Comparison of ENCODE assay signal across 21 mouse cellular contexts in the genomic region with DNA sequence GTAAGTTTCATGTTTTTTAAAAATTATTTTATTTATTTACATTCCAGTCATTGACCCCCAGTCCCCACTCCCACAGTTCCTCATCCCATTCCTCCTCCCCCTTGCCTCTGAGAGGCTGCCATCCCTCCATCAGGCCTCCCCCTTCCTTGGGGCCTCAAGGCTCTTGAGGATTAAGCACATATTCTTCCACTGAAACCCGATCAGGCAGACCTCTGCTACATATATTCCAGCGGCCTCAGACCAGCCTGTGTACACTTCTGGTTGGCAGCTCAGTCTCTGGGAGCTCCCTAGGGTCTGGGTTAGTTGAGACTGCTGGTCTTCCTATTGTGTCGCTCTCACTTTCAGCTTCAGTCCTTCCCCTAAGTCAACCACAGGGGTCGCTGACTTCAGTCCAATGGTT. TPM values are rescaled to one million over a fixed set of nuclear protein-coding genes. Genes with fewer than 3 reads are reported as not detected.
DNase-seq lines count a peak whose midpoint lies in the region; ATAC-seq and TF ChIP-seq lines count a peak whose summit lies in the region.
"Had no signal": no experiment of that assay in that cellular context is flagged by ENCODE, and none has a peak within 500 bp of the region (broad histone marks: within the 10 kb centered on the region; RNA-seq: fewer than 3 reads in every experiment).

No protein-coding gene starts in this region.

- DNase-seq in kidney, adult 2 months: no peak
- DNase-seq in ES-CJ7 (ENCODE audit: low read depth, low spot score): peak; percentile 15
- DNase-seq in embryo, embryonic 9.5 days (ENCODE audit: extremely low spot score): peak; percentile 12
- DNase-seq in limb, embryonic 14.5 days (ENCODE audit: low spot score): peak; percentile 9
- DNase-seq in midbrain, embryonic 14.5 days: no peak
- DNase-seq in gastrocnemius, postnatal 10 days: no peak
- DNase-seq: adrenal gland, postnatal 25 days; cerebellum, adult 2 months; kidney, adult 18-20 months; liver, postnatal 0 days; thymus, postnatal 25 days had no signal

- H3K4me2 ChIP-seq in kidney, embryonic 16.5 days (replicated peaks; ENCODE audit: low read depth, low read length): no peak overlapping the region
- no peak overlapping the region for H3K4me2 ChIP-seq in limb, embryonic 14.5 days (replicated peaks; ENCODE audit: low read depth, low read length, severe bottlenecking)
- H3K4me2 ChIP-seq in midbrain, embryonic 14.5 days (ENCODE audit: low read length): no peak overlapping the region
- H3K4me2 ChIP-seq: heart, embryonic 12.5 days; limb, embryonic 15.5 days; midbrain, embryonic 12.5 days had no signal

- H3K4me1 ChIP-seq in kidney, embryonic 16.5 days (ENCODE audit: insufficient read depth, low read length): no peaks in the 10 kb centered on the region
- no peaks in the 10 kb centered on the region for H3K4me1 ChIP-seq in kidney, adult 2 months (ENCODE audit: control insufficient read depth, insufficient read depth, low read length)
- no peaks in the 10 kb centered on the region for H3K4me1 ChIP-seq in limb, embryonic 14.5 days (ENCODE audit: control insufficient read depth, insufficient read depth, low read length)
- H3K4me1 ChIP-seq in midbrain, embryonic 14.5 days (ENCODE audit: control insufficient read depth, insufficient read depth, low read length): no peaks in the 10 kb centered on the region
- H3K4me1 ChIP-seq: midbrain, embryonic 12.5 days had no signal

- H3K4me3 ChIP-seq in kidney, embryonic 16.5 days (ENCODE audit: low read length): no peak overlapping the region
- no peak overlapping the region for H3K4me3 ChIP-seq in kidney, adult 2 months (ENCODE audit: insufficient read depth, low read depth, low read length)
- H3K4me3 ChIP-seq in limb, embryonic 14.5 days (replicated peaks; ENCODE audit: low read length): no peak overlapping the region
- no peak overlapping the region for H3K4me3 ChIP-seq in midbrain, embryonic 14.5 days (replicated peaks; ENCODE audit: low read depth, low read length)
- H3K4me3 ChIP-seq: erythroblast, embryonic 14.5 days; heart, embryonic 12.5 days; layer of hippocampus, adult 2 months; limb, embryonic 15.5 days; midbrain, embryonic 12.5 days had no signal

- no peaks in the 10 kb centered on the region for H3K27me3 ChIP-seq in kidney, embryonic 16.5 days (ENCODE audit: insufficient read depth, low read length)
- H3K27me3 ChIP-seq in kidney, adult 2 months (replicated peaks; ENCODE audit: control insufficient read depth, insufficient read depth, low read length): no peaks in the 10 kb centered on the region
- H3K27me3 ChIP-seq in limb, embryonic 14.5 days (ENCODE audit: control insufficient read depth, insufficient read depth, low read length): no peaks in the 10 kb centered on the region
- H3K27me3 ChIP-seq in midbrain, embryonic 14.5 days (ENCODE audit: control insufficient read depth, insufficient read depth, low read length): no peaks in the 10 kb centered on the region
- H3K27me3 ChIP-seq: heart, embryonic 12.5 days; limb, embryonic 15.5 days; midbrain, embryonic 12.5 days had no signal

- no peak overlapping the region for H3K27ac ChIP-seq in kidney, embryonic 16.5 days (ENCODE audit: low read length)
- no peak overlapping the region for H3K27ac ChIP-seq in kidney, adult 2 months (ENCODE audit: insufficient read depth, low read depth, low read length)
- no peak overlapping the region for H3K27ac ChIP-seq in limb, embryonic 14.5 days (replicated peaks; ENCODE audit: low read depth, low read length)
- H3K27ac ChIP-seq in midbrain, embryonic 14.5 days (replicated peaks; ENCODE audit: low read depth, low read length): no peak overlapping the region
- H3K27ac ChIP-seq: layer of hippocampus, adult 2 months; limb, embryonic 15.5 days; macrophage; midbrain, embryonic 12.5 days had no signal

- H3K36me3 ChIP-seq in kidney, embryonic 16.5 days (ENCODE audit: insufficient read depth, low read length): no peaks in the 10 kb centered on the region
- H3K36me3 ChIP-seq in kidney, adult 2 months (ENCODE audit: control insufficient read depth, insufficient read depth, low read length): no peaks in the 10 kb centered on the region
- no peaks in the 10 kb centered on the region for H3K36me3 ChIP-seq in limb, embryonic 14.5 days (ENCODE audit: control insufficient read depth, insufficient read depth, low read length)
- H3K36me3 ChIP-seq in midbrain, embryonic 14.5 days (ENCODE audit: control insufficient read depth, insufficient read depth, low read length): no peaks in the 10 kb centered on the region
- H3K36me3 ChIP-seq: heart, embryonic 12.5 days; limb, embryonic 15.5 days; midbrain, embryonic 12.5 days had no signal

- WGBS in kidney, embryonic 16.5 days: 12% methylated on average over 4 of the region's 4 CpGs
- WGBS in kidney, adult 2 months: 34% methylated on average over 4 of the region's 4 CpGs
- WGBS in limb, embryonic 14.5 days: 21% methylated on average over 4 of the region's 4 CpGs
- 29% methylated on average over 4 of the region's 4 CpGs for WGBS in midbrain, embryonic 14.5 days

- no peak overlapping the region for H3K9ac ChIP-seq in kidney, embryonic 16.5 days (replicated peaks; ENCODE audit: low read length)
- H3K9ac ChIP-seq in limb, embryonic 14.5 days (ENCODE audit: low read depth, low read length, severe bottlenecking): no peak overlapping the region
- H3K9ac ChIP-seq in midbrain, embryonic 14.5 days (replicated peaks; ENCODE audit: low read length): no peak overlapping the region
- H3K9ac ChIP-seq: heart, embryonic 12.5 days; limb, embryonic 15.5 days; liver, postnatal 0 days; midbrain, embryonic 12.5 days had no signal

- no peak for TF ChIP-seq POLR2A in kidney, adult 2 months (IDR thresholded peaks at IDR 0.05; ENCODE audit: low read depth, low read length)
- no peak for TF ChIP-seq POLR2A in limb, embryonic 14.5 days (IDR thresholded peaks at IDR 0.05; ENCODE audit: borderline replicate concordance, extremely low read depth, insufficient read depth, insufficient read length)

- no peak for TF ChIP-seq CTCF in kidney, adult 2 months (conservative IDR thresholded peaks at IDR 0.05; ENCODE audit: insufficient read depth, insufficient read length, low read depth, low read length)

- peak; percentile 74; the same call in 1 of the 2 replicates for ATAC-seq in kidney, embryonic 16.5 days (ENCODE audit: low FRiP score, low TSS enrichment)
- no peak for ATAC-seq in limb, embryonic 14.5 days (ENCODE audit: low FRiP score, low read depth)
- no peak for ATAC-seq in midbrain, embryonic 14.5 days (ENCODE audit: low FRiP score, low TSS enrichment)
- ATAC-seq: forebrain, embryonic 14.5 days; hindbrain, embryonic 16.5 days; liver, postnatal 0 days had no signal

- H3K9me3 ChIP-seq in kidney, embryonic 16.5 days (ENCODE audit: low read length): no peaks in the 10 kb centered on the region
- H3K9me3 ChIP-seq in limb, embryonic 14.5 days (ENCODE audit: control insufficient read depth, low read length): no peaks in the 10 kb centered on the region
- H3K9me3 ChIP-seq in midbrain, embryonic 14.5 days (ENCODE audit: control insufficient read depth, low read length): no peaks in the 10 kb centered on the region
- H3K9me3 ChIP-seq: heart, embryonic 12.5 days; limb, embryonic 15.5 days; midbrain, embryonic 12.5 days had no signal

RNA-seq across cellular contexts. Expression of a gene that starts 24.5 kb away (rescaled TPM):
- polyA plus RNA-seq in kidney, embryonic 16.5 days (2015; fragmentation: Nextera tagmentation; extraction: Ambion mirVana): 0.35 and 0.36 TPM in 2 replicates
- polyA plus RNA-seq in kidney, adult 2 months (2012; rRNA removed): 7.6 and 11.7 TPM in 2 replicates
- 0.01 and 0.03 TPM in 2 replicates for polyA plus RNA-seq in limb, embryonic 14.5 days (2012; rRNA removed)
- 0.01 TPM in 1 of 2 replicates, not detected in the other for polyA plus RNA-seq in limb, embryonic 14.5 days (2014; fragmentation: Nextera tagmentation; extraction: Ambion mirVana)
- polyA plus RNA-seq in midbrain, embryonic 14.5 days (2014; fragmentation: Nextera tagmentation; extraction: Ambion mirVana): 0.03 and 0.18 TPM in 2 replicates
- total RNA-seq in gastrocnemius, postnatal 10 days (2021): under 1 TPM in 1 of 2 experiments, not detected in 1; 0.45 TPM
- total RNA-seq: heart, postnatal 25 days had no signal
- polyA plus RNA-seq: erythroblast, embryonic 14.5 days; midbrain, embryonic 12.5 days had no signal

Comparison
In these comparisons a context has a peak if more than half of its experiments do, and no peak if none do; other contexts are left out.
1. DNase-seq: peak in ES-CJ7 (single experiment), embryo, embryonic 9.5 days (single experiment) and limb, embryonic 14.5 days (single experiment); none in kidney, adult 2 months (single experiment), midbrain, embryonic 14.5 days (single experiment) and gastrocnemius, postnatal 10 days (single experiment).